Mouse (Mus musculus) brain, embryonic 14.5 days (tissue): ENCODE data around the gene Adam10. TPM values are rescaled to one million over a fixed set of nuclear protein-coding genes. Genes with fewer than 3 reads are reported as not detected.
A peak's percentile ranks its signal among the peaks of the same experiment; 100 is the strongest.

Source experiments
- DNase-seq: peaks from one replicate; pipeline ENCODE4 v3.0.0-alpha.2; 2011; ENCODE audit warnings: low read depth
- CTCF ChIP-seq: fragments of 200-500 bp; IDR thresholded peaks from 2 replicates; pipeline ENCODE4 v1.5.1; 2012; ENCODE audit warnings: inconsistent platforms, mild to moderate bottlenecking, moderate library complexity, borderline replicate concordance; ENCODE audit not compliant: insufficient read depth, insufficient read length; ENCODE audit errors: extremely low read depth
- POLR2A ChIP-seq: fragments of 200-500 bp; IDR thresholded peaks from 2 replicates; pipeline ENCODE4 v1.6.1; 2012; ENCODE audit warnings: mild to moderate bottlenecking, inconsistent platforms, borderline replicate concordance; ENCODE audit not compliant: poor library complexity, insufficient read depth, insufficient read length, severe bottlenecking; ENCODE audit errors: extremely low read depth
- polyA plus RNA-seq: library from polyadenylated mRNA; depleted of rRNA; stranded (reverse); fragments of >200 nt; gene quantifications from 2 replicates; pipeline ENCODE4 v1.2.3, GENCODE M21; 2012

Adam10 gene
- polyA plus RNA-seq, 1 experiment: 56.3 TPM

DNA sequence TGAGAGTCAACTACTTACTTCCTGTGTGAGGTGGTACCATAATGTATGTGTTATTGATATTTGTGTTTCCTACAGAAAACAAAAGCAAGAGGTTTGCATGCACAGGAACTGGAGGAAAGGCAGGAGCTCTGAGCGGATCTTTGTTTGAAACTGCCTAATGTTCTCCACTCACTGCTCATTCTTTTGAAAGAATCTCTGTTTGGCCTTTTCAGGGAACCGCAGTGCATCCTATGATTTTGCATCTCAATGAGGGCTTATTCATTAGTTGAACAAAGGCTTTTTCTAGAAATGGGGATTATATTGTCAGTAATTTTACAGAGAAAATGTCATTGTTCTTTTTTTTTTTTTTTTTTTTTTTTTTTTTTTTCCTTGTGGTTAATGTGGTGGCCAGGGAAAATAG lies 50.7 kb downstream of the Adam10 start:
- TF ChIP-seq POLR2A (no peak), CTCF (no peak)
- DNase-seq: peak; percentile 53

DNA sequence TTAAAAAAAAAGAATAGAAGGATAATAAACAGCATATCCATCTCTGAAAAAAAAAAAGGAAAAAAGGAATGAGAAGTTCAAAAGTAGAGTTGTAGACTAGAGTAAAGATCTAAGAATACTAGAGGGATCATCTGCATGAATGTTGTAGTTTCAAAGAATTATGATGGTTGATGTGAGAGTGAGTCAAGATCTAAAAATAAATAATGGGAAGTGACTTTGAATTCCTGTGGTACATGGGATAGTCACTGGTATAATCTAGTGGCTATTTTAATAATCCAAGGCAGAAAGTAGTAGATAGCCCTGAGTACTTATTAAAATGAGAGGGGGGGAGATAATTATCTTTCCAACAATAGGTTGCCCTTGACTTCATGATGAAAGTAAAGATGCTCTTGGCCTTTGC lies 52.3 kb downstream of the Adam10 start:
- no peak for DNase-seq
- no peak for TF ChIP-seq POLR2A
- TF ChIP-seq CTCF: no peak

DNA sequence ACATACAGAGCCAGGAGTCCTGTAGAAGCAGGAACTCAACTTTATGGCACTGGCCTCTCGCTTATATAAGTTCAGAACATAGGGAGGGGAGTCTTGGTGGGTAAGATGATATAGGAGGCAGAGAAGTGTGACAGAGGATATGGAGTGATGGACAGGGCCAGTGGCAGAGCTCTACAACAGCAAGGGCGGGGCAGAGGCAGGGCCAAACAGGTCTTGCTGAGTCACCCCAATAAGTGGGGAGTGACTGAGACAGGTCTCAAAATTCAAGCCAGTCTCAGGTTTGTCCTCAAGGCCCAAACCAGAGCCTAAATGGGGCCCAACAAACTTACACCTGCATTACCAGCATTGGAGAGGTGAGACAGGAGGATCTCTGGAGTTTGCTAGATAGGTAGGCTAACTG lies 54.4 kb downstream of the Adam10 start:
- no peak for DNase-seq
- TF ChIP-seq CTCF (no peak), POLR2A (no peak)

DNA sequence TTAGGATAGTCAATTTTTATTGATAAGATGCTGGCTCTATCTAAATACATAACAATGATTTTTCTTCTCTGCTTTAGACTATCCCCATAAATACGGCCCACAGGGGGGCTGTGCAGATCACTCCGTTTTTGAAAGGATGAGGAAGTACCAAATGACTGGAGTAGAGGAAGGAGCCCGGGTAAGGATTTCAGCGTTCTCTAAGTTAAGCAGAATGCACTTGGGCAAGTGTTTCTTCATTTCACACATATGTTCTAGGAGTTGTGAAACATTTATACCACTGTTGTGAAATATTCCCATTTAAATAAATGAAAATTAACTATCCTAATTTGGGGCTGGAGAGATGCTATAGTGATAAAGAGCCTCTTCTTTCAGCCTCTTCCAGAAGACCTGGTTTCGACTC lies 61.2 kb downstream of the Adam10 start:
- TF ChIP-seq POLR2A: no peak
- no peak for TF ChIP-seq CTCF
- no peak for DNase-seq

DNA sequence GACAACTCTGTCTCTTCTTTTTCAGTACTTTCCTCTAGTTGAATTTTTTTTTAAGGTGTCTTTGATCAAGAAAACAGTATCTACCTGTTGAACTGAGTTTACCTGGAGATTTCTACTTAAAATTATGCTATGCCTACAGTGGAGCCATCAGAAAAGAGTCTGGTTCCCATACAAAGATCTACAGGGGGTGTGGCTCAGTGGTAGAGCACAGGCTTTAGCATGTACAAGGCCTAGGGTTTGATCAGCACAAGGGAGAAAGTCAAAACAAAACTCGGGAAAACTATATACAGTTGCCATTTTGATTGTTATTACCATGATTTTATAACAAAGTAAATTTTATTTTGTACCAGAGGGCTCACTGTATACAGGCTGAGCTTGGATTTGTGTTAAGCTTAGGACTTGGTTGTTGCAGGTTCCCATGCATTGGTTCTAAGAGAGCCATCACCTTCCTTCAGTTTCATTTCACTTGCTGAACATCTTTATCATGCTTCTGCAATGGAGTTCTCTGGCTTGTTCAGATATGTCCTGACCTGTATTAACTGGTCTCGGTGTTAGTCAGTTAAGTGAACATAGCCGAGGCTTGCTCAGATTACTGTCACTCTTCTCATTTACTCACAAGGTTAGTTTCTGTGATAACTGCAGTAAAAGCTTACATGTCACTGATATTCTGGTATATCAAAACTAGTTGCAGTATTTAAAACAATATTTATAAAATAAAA lies 72.9 kb downstream of the Adam10 start:
- TF ChIP-seq CTCF (no peak), POLR2A (no peak)
- DNase-seq: no peak

DNA sequence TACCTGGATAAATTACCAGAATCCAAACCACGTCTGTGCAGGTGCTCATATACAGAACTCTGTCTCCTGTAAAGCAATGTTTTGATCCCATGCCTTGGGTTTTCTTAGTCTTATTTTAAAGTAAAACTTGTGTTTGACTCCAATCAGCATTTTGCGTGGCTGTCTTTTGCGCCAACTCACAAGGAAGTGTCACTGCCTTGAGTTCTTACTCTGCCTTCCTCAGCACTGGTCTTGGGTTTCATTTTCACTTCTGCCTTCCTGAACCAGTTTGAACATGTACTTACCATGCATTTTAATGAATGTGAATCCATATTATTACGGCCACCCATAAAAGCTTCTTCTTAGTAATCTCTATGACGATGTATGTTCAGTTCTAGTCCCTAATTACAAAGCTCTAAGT lies 82.2 kb downstream of the Adam10 start:
- TF ChIP-seq POLR2A (no peak), CTCF (no peak)
- DNase-seq: no peak

DNA sequence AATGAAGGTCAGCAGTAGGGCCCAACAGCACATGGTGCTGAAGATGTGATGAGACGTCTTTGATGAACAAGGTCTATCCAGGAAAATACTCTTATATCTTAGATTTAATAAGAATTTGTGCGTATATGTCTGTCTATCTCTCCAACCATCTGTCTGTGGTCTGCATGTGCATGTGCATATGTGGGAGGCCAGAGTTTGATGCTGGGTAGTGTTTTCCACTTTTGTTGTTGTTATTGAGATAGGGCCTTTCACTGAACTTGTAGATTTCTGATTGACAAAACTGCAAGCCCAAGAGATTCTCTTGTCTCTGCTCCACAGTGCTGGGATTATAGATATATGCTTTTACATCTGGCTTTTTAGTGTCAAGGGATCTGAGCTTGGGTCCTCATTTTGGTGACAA lies 96.7 kb downstream of the Adam10 start:
- no peak for DNase-seq
- TF ChIP-seq CTCF: no peak

DNA sequence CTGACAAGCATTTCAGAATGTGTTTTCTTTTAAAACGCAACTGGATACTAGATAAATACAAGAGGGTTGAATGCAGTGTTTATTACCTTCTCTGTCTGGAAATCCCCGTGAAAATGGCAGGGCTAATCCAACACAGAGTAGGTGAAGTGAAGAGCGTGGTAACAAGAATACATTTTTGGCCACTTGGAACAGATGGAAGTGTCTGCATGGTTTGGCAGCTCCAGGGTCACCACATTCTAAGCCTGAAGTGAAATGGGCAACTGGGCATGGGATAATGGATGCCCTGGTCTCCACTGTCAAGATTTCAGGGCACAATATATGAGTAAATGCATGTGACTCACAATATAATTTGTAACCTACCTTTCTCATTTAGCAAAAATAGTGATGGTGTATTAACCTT lies 103.4 kb downstream of the Adam10 start:
- DNase-seq: no peak

DNA sequence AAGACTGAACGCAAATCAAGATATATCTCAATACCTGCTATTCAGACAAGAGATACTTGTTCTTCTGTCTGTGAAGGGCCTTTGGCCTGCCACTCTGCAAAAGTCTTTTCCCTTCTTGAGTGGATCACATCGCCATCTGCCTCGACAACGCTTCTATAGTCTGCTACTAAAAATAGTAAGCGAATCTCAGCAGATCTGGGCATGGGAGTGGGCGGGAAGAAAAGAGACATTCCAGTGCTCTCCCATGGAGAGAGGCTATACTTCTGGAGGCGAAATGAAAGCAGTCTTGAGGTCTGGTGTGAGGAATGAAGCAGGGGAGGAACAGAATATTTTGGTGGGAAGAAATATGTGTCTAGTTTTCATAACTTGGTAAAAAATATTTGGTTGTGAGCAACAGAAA lies 109.9 kb downstream of the Adam10 start:
- DNase-seq: no peak

More for the DNA sequence above, 103.4 kb downstream of the Adam10 start:
- TF ChIP-seq CTCF (no peak), POLR2A (no peak)

DNA sequence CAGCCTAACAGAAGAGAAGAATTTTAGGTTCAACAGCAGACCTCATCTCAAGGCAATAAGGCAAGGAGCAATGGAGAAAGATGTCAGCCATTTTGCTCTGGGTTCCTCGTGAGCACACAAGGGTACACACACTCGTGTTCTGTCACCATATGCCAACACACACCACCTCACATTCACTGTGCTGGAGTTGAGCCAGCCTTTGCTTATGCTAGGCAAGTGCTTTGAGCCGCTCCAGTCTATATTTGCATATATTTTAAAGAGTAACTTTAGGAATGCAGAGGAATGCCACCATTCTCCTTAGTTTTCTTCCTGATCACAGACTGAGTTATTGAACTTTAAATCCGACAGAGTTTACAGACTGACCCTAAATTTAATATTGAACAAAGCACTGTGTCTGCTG lies 111.8 kb downstream of the Adam10 start:
- TF ChIP-seq CTCF (no peak), POLR2A (no peak)
- DNase-seq: peak; percentile 18

More for the DNA sequence above, 109.9 kb downstream of the Adam10 start:
- TF ChIP-seq CTCF (no peak), POLR2A (no peak)

DNA sequence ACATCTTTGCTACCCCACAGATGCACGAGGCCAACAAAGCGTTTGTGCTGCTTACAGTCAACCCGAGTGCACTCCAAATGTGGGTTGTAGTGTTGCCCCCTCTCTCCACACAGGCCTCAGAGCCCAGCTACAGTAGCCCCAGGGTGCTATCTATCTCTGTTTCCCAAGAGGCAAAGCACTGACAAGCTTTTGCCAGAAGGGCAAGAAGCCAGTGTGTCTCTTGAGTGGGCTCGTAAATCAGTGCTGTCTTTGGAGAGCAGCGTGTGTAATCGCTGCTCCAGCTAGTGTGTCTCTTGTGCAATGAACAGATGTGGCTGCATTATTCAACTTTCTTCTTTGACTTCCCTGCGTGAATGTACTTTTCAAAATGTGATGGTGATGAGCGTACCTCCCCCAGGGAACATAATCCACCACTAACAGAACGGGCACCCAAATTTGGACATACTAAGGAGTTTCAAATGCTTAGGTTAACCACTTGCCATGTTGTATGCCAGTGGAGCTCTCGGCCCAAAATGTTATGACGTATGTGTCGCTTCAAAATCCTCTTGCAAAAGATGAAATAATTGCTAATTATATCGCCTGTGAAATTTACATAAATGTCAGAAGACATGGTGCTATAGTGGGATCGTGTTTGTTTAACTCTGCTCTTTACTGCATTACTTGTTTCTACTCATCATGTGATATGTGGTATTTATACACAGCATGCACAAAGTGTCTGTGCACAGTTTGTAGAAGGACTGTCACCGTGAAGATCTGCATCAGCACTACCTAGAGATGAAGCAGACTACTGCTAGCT lies 116.0 kb downstream of the Adam10 start:
- DNase-seq: no peak

DNA sequence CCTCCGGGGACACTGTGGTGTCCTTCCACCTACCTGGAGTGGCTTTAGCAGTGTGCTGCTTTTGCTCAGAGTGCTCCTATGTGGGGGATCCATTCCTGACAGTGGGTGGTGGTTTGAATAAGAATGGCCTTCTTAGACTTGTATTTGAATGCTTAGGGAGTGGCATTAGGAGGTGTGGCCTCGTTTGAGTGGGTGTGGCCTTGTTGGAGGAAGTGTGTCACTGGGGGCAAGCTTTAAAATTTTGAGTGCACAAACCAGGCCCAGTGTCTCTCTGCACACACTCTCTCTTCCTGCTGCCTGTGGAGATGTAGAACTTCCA lies 116.6 kb downstream of the Adam10 start:
- no peak for DNase-seq
- TF ChIP-seq CTCF (no peak), POLR2A (no peak)

More for the DNA sequence above, 116.0 kb downstream of the Adam10 start:
- no peak for TF ChIP-seq POLR2A
- no peak for TF ChIP-seq CTCF

DNA sequence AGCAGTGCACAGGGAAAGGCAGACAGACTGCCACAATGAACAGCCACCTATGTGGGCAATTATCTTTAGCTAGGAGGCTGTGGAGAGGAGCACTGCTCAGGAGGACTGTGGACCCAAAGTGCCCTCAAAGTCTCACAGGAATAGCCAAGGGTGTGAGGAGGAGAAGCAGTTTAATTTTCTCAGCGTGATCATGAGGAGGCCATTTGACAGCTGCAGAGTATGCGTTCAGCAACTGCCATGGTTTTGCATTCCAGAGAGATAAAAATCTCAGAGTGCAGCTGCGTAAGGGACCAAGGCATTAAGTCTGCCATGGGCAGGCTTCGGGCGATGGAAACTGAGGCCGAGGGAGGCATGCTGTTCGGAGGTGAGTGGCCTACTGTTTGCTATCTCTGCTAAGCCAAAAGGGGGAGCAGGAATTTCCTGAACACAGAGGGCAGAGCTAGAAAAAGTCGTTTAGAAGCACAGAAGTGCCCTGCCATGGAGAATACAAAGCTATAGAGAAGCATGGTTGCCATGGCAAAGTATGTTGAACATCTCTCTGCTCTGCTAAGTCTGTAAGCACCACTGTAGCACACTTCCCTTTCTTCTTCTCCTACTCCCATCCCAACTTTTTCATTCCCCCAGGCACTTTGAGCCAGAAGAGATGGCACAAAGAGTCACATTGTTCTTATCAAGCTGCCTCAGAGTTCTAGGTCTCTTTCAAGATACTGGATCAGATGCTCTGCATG lies 122.0 kb downstream of the Adam10 start:
- peak; percentile 34 for DNase-seq
- TF ChIP-seq CTCF: no peak
- no peak for TF ChIP-seq POLR2A
